Mouse (Mus musculus): ENCODE results near the gene Gm17622.

DNA sequence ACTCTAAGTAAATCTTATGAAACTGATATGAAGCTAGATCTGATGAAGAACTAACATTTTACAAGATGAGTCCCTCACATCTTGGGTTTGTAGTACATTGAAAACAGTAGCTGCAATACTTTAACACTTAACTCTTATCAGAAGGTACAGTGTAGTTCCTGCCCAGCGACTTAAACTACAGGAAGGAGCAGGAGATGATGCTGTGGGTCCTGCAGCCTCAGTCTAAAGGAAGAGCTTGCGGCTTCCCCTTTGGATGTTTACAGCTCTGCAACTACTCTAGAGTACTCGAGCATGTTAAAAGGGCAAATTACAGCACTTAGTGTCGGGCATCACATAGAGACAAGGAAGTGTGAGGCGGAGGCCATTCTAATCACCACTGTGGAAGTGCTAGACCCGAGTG, 15.8 kb downstream of the Gm17622 start:
- no peak for TF ChIP-seq CTCF (IDR thresholded peaks at IDR 0.05; ENCODE audit: control insufficient read depth, insufficient read depth, low read length)
- no peak for TF ChIP-seq POLR2A (IDR thresholded peaks at IDR 0.05; ENCODE audit: borderline replicate concordance, control insufficient read depth, low read depth, low read length)

All from bone marrow, adult 2 months (tissue).